14 mouse cellular contexts compared by ENCODE assay signal in the genomic region with DNA sequence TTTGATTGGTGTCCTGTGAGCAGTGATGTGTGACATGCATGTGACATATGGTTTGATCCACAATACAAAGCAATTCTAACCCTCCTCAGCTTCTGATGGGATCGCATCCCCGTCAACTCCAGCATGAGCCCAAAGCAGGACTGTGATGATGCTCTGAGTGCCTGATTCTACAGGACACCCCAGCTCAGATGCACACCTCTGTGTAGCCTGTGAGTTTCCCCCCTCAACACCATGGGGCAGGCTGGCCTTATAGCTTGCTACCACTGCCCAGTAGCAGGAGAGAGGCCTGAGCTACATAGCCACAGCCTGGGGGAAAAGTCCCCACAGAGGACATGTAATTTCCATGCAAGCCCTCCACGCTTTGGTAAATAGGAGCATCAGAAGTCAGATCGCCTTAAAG. TPM values are rescaled to one million over a fixed set of nuclear protein-coding genes. Genes with fewer than 3 reads are reported as not detected.
DNase-seq lines count a peak whose midpoint lies in the region; ATAC-seq and TF ChIP-seq lines count a peak whose summit lies in the region.
"Had no signal": no experiment of that assay in that cellular context is flagged by ENCODE, and none has a peak within 500 bp of the region (broad histone marks: within the 10 kb centered on the region; RNA-seq: fewer than 3 reads in every experiment).

No protein-coding gene starts in this region.

- ATAC-seq in lung, postnatal 0 days: 0 out of 2 replicates have a peak, but pooled peaks have one; percentile 4
- no peak for ATAC-seq in hindbrain, embryonic 14.5 days (ENCODE audit: low FRiP score)
- no peak for ATAC-seq in midbrain, embryonic 12.5 days (ENCODE audit: low FRiP score, low read depth)
- ATAC-seq in neural tube, embryonic 15.5 days (ENCODE audit: low FRiP score): no peak
- ATAC-seq in stomach, postnatal 0 days (ENCODE audit: low FRiP score, low TSS enrichment): no peak
- ATAC-seq: liver, postnatal 0 days had no signal

- no peak overlapping the region for H3K4me3 ChIP-seq in lung, postnatal 0 days (ENCODE audit: low read depth, low read length)
- H3K4me3 ChIP-seq in hindbrain, embryonic 14.5 days (replicated peaks; ENCODE audit: low read length): no peak overlapping the region
- no peak overlapping the region for H3K4me3 ChIP-seq in midbrain, embryonic 12.5 days
- H3K4me3 ChIP-seq in neural tube, embryonic 15.5 days (replicated peaks): no peak overlapping the region
- no peak overlapping the region for H3K4me3 ChIP-seq in stomach, postnatal 0 days (ENCODE audit: low read depth, low read length)
- H3K4me3 ChIP-seq: embryonic facial prominence, embryonic 15.5 days; heart, embryonic 10.5 days; layer of hippocampus, adult 2 months had no signal

- H3K27me3 ChIP-seq in lung, postnatal 0 days (replicated peaks; ENCODE audit: insufficient read depth, low read length): no peaks in the 10 kb centered on the region; the same call in 1 of the 2 replicates
- no peaks in the 10 kb centered on the region for H3K27me3 ChIP-seq in hindbrain, embryonic 14.5 days (ENCODE audit: control insufficient read depth, insufficient read depth, low read length)
- H3K27me3 ChIP-seq in midbrain, embryonic 12.5 days: no peaks in the 10 kb centered on the region
- no peaks in the 10 kb centered on the region for H3K27me3 ChIP-seq in neural tube, embryonic 15.5 days (replicated peaks)
- H3K27me3 ChIP-seq in stomach, postnatal 0 days (ENCODE audit: control insufficient read depth, insufficient read depth, low read length): no peaks in the 10 kb centered on the region
- H3K27me3 ChIP-seq: embryonic facial prominence, embryonic 15.5 days had no signal

- no peak overlapping the region for H3K9ac ChIP-seq in lung, postnatal 0 days (replicated peaks; ENCODE audit: low read depth)
- H3K9ac ChIP-seq in hindbrain, embryonic 14.5 days: no peak overlapping the region
- H3K9ac ChIP-seq in midbrain, embryonic 12.5 days (replicated peaks): no peak overlapping the region
- no peak overlapping the region for H3K9ac ChIP-seq in neural tube, embryonic 15.5 days (replicated peaks)
- no peak overlapping the region for H3K9ac ChIP-seq in stomach, postnatal 0 days (ENCODE audit: low read length)
- H3K9ac ChIP-seq: embryonic facial prominence, embryonic 15.5 days; liver, postnatal 0 days had no signal

- no peak for TF ChIP-seq EP300 in lung, postnatal 0 days (IDR thresholded peaks at IDR 0.05)
- TF ChIP-seq EP300 in stomach, postnatal 0 days (optimal IDR thresholded peaks at IDR 0.05): no peak

- no peaks in the 10 kb centered on the region for H3K9me3 ChIP-seq in lung, postnatal 0 days (ENCODE audit: low read length)
- H3K9me3 ChIP-seq in hindbrain, embryonic 14.5 days (ENCODE audit: control insufficient read depth, low read length): no peaks in the 10 kb centered on the region
- no peaks in the 10 kb centered on the region for H3K9me3 ChIP-seq in midbrain, embryonic 12.5 days
- no peaks in the 10 kb centered on the region for H3K9me3 ChIP-seq in neural tube, embryonic 15.5 days (replicated peaks)
- no peaks in the 10 kb centered on the region for H3K9me3 ChIP-seq in stomach, postnatal 0 days (ENCODE audit: control insufficient read depth, low read length)
- H3K9me3 ChIP-seq: embryonic facial prominence, embryonic 15.5 days; heart, embryonic 10.5 days had no signal

- H3K4me2 ChIP-seq in lung, postnatal 0 days (replicated peaks; ENCODE audit: low read depth, low read length): no peak overlapping the region
- H3K4me2 ChIP-seq in hindbrain, embryonic 14.5 days (replicated peaks): no peak overlapping the region
- H3K4me2 ChIP-seq in midbrain, embryonic 12.5 days (replicated peaks): no peak overlapping the region
- H3K4me2 ChIP-seq in neural tube, embryonic 15.5 days: no peak overlapping the region
- H3K4me2 ChIP-seq in stomach, postnatal 0 days (replicated peaks; ENCODE audit: low read depth): no peak overlapping the region
- H3K4me2 ChIP-seq: embryonic facial prominence, embryonic 15.5 days had no signal

- WGBS in lung, postnatal 0 days: 66% methylated on average over 4 of the region's 4 CpGs
- WGBS in hindbrain, embryonic 14.5 days: 49% methylated on average over 4 of the region's 4 CpGs
- WGBS in midbrain, embryonic 12.5 days: 71% methylated on average over 4 of the region's 4 CpGs
- 71% methylated on average over 4 of the region's 4 CpGs for WGBS in neural tube, embryonic 15.5 days
- 84% methylated on average over 4 of the region's 4 CpGs for WGBS in stomach, postnatal 0 days

- H3K36me3 ChIP-seq in lung, postnatal 0 days (ENCODE audit: insufficient read depth, low read length): no peaks in the 10 kb centered on the region
- H3K36me3 ChIP-seq in hindbrain, embryonic 14.5 days (replicated peaks; ENCODE audit: control insufficient read depth, insufficient read depth): no peaks in the 10 kb centered on the region
- no peaks in the 10 kb centered on the region for H3K36me3 ChIP-seq in midbrain, embryonic 12.5 days
- no peaks in the 10 kb centered on the region for H3K36me3 ChIP-seq in neural tube, embryonic 15.5 days
- H3K36me3 ChIP-seq in stomach, postnatal 0 days (ENCODE audit: control insufficient read depth, insufficient read depth, low read length): no peaks in the 10 kb centered on the region
- H3K36me3 ChIP-seq: embryonic facial prominence, embryonic 15.5 days; heart, embryonic 10.5 days had no signal

- H3K4me1 ChIP-seq in lung, postnatal 0 days (ENCODE audit: insufficient read depth, low read depth, low read length): peaks cover 3% of the 10 kb centered on the region; the same call in 1 of the 2 replicates
- peaks cover 14% of the 10 kb centered on the region for H3K4me1 ChIP-seq in hindbrain, embryonic 14.5 days (replicated peaks; ENCODE audit: control insufficient read depth, insufficient read depth, low read length)
- peaks cover 27% of the 10 kb centered on the region for H3K4me1 ChIP-seq in midbrain, embryonic 12.5 days
- H3K4me1 ChIP-seq in neural tube, embryonic 15.5 days: peaks cover 22% of the 10 kb centered on the region
- H3K4me1 ChIP-seq in stomach, postnatal 0 days (replicated peaks; ENCODE audit: control insufficient read depth, insufficient read depth): no peaks in the 10 kb centered on the region

- no peak for DNase-seq in lung, postnatal 0 days (ENCODE audit: low spot score)
- no peak for DNase-seq in lung, postnatal 10 days
- no peak for DNase-seq in hindbrain, embryonic 14.5 days (ENCODE audit: low spot score)
- no peak for DNase-seq in stomach, postnatal 0 days (ENCODE audit: low spot score)
- DNase-seq in spleen, postnatal 14 days (ENCODE audit: low spot score in 2 of 2): no peak
- DNase-seq: embryo, embryonic 11 days; thymus, postnatal 4 days had no signal

- no peak for TF ChIP-seq CTCF in lung, postnatal 0 days (IDR thresholded peaks at IDR 0.05)
- TF ChIP-seq CTCF in stomach, postnatal 0 days (IDR thresholded peaks at IDR 0.05; ENCODE audit: low read depth): no peak

- H3K27ac ChIP-seq in lung, postnatal 0 days (ENCODE audit: low read length): no peak overlapping the region
- H3K27ac ChIP-seq in hindbrain, embryonic 14.5 days: peak overlapping the region; percentile 63; the same call in 1 of the 2 replicates
- H3K27ac ChIP-seq in midbrain, embryonic 12.5 days (replicated peaks): peak overlapping the region; percentile 76
- peak overlapping the region; percentile 18; the same call in 1 of the 2 replicates for H3K27ac ChIP-seq in neural tube, embryonic 15.5 days (replicated peaks)
- H3K27ac ChIP-seq in stomach, postnatal 0 days (replicated peaks): no peak overlapping the region
- H3K27ac ChIP-seq: embryonic facial prominence, embryonic 15.5 days; heart, embryonic 10.5 days; macrophage had no signal

RNA-seq across cellular contexts. Expression of gene Wscd2, which starts 27.3 kb away (rescaled TPM):
- 2.5 and 2.7 TPM in 2 replicates for polyA plus RNA-seq in lung, postnatal 0 days (2015; fragmentation: Nextera tagmentation; extraction: Ambion mirVana)
- polyA plus RNA-seq in hindbrain, embryonic 14.5 days (2014; fragmentation: Nextera tagmentation; extraction: Ambion mirVana): 13.6 and 13.7 TPM in 2 replicates
- 14.2 and 16.0 TPM in 2 replicates for polyA plus RNA-seq in midbrain, embryonic 12.5 days (2016; fragmentation: Nextera tagmentation; extraction: Ambion mirVana)
- 18.2 and 22.6 TPM in 2 replicates for polyA plus RNA-seq in neural tube, embryonic 15.5 days (2015; fragmentation: Nextera tagmentation; extraction: Ambion mirVana)
- 5.2 and 5.7 TPM in 2 replicates for polyA plus RNA-seq in stomach, postnatal 0 days (2015; fragmentation: Nextera tagmentation; extraction: Ambion mirVana)
- polyA plus RNA-seq: liver, postnatal 0 days; macrophage had no signal

Comparison
In these comparisons a context has a peak if more than half of its experiments do, and no peak if none do; other contexts are left out.
1. H3K27ac ChIP-seq: peak in hindbrain, embryonic 14.5 days (single experiment), midbrain, embryonic 12.5 days (single experiment) and neural tube, embryonic 15.5 days (single experiment); none in lung, postnatal 0 days (single experiment) and stomach, postnatal 0 days (single experiment).